Mouse (Mus musculus) liver, embryonic 13.5 days (tissue): Measurements from ENCODE around the gene Tmem210. TPM values are rescaled to one million over a fixed set of nuclear protein-coding genes. Genes with fewer than 3 reads are reported as not detected.

ENCODE experiments used
- ATAC-seq: fragments of 200-750 bp; cut with Nextera tagmentation; 2 replicates; pipeline ENCODE4 v1.8.0; 2017; ENCODE audit warnings: low read depth, mild to moderate bottlenecking, moderate number of reproducible peaks, moderate library complexity
- DNase-seq: peaks from one replicate; pipeline ENCODE4 v3.0.0; 2022
- H3K27ac ChIP-seq: fragments of 300-500 bp; sonication (generic); 2 replicates; pipeline ENCODE4 v1.5.1; 2015; ENCODE audit warnings: moderate library complexity, mild to moderate bottlenecking, inconsistent platforms
- H3K27me3 ChIP-seq: fragments of 300-500 bp; sonication (generic); 2 replicates; pipeline ENCODE4 v1.6.1; 2015; ENCODE audit warnings: mild to moderate bottlenecking, inconsistent platforms
- H3K36me3 ChIP-seq: fragments of 300-500 bp; sonication (generic); 2 replicates; pipeline ENCODE4 v1.6.1; 2015; ENCODE audit warnings: mild to moderate bottlenecking, inconsistent platforms
- H3K4me1 ChIP-seq: fragments of 300-500 bp; sonication (generic); replicated peaks from 2 replicates; pipeline ENCODE4 v1.6.1; 2015; ENCODE audit warnings: inconsistent platforms
- H3K4me2 ChIP-seq: fragments of 300-500 bp; sonication (generic); 2 replicates; pipeline ENCODE4 v1.6.1; 2015; ENCODE audit warnings: inconsistent platforms, mild to moderate bottlenecking, moderate library complexity
- H3K4me3 ChIP-seq: fragments of 300-500 bp; sonication (generic); replicated peaks from 2 replicates; pipeline ENCODE4 v1.5.1; 2015; ENCODE audit warnings: mild to moderate bottlenecking, inconsistent platforms
- H3K9ac ChIP-seq: fragments of 300-500 bp; sonication (generic); 2 replicates; pipeline ENCODE4 v1.6.1; 2015; ENCODE audit warnings: mild to moderate bottlenecking, inconsistent platforms
- H3K9me3 ChIP-seq: fragments of 300-500 bp; sonication (generic); replicated peaks from 2 replicates; pipeline ENCODE4 v1.6.1; 2016; ENCODE audit warnings: inconsistent platforms
- WGBS: fragments of 180-500 bp; shearing (Covaris S2); methylation state at CpG from one replicate; pipeline ENCODE4 v1.1.7; 2015; ENCODE audit not compliant: insufficient replicate concordance; 5-methylcytosine and 5-hydroxymethylcytosine counted together
- polyA plus RNA-seq: library from polyadenylated mRNA; unstranded; fragments of >200 nt; fragmentation: Nextera tagmentation; extraction: Ambion mirVana; gene quantifications from 2 replicates; pipeline ENCODE4 v1.2.1, GENCODE M21; 2015

Gene Tmem210
- polyA plus RNA-seq, 1 experiment from 2014 or later = not detected

- Histone ChIP-seq H3K9ac (no peak overlapping the region), H3K27me3 (peaks cover 68% of the 10 kb centered on the region), H3K27ac (no peak overlapping the region), H3K4me1 (peaks cover 9% of the 10 kb centered on the region), H3K36me3 (no peaks in the 10 kb centered on the region), H3K4me3 (no peak overlapping the region), H3K9me3 (no peaks in the 10 kb centered on the region), H3K4me2 (no peak overlapping the region)
- DNase-seq = no peak
- ATAC-seq = no peak
- WGBS = 18% methylated on average over 2 of the region's 2 CpGs
These were observed 32.1 kb downstream of the Tmem210 start for GRCm38 (mm10) chr2:25320084-25320483.

- DNase-seq = no peak
- 75% methylated on average over 2 of the region's 2 CpGs for WGBS
- H3K4me2 ChIP-seq = no peak overlapping the region
- peaks cover under 1% of the 10 kb centered on the region for H3K4me1 ChIP-seq
- no peak overlapping the region for H3K27ac ChIP-seq
- H3K9ac ChIP-seq = no peak overlapping the region
- no peaks in the 10 kb centered on the region for H3K9me3 ChIP-seq
- no peak overlapping the region for H3K4me3 ChIP-seq
- no peaks in the 10 kb centered on the region for H3K36me3 ChIP-seq
- ATAC-seq = no peak
- peaks cover 13% of the 10 kb centered on the region for H3K27me3 ChIP-seq
These were observed 38.1 kb downstream of the Tmem210 start for GRCm38 (mm10) chr2:25326036-25326435.

- Histone ChIP-seq H3K27me3 (0 out of 2 replicates have a peak, but pooled peaks cover 3% of the 10 kb centered on the region), H3K9ac (no peak overlapping the region), H3K4me3 (no peak overlapping the region), H3K36me3 (no peaks in the 10 kb centered on the region), H3K4me1 (peaks cover 13% of the 10 kb centered on the region), H3K9me3 (no peaks in the 10 kb centered on the region), H3K27ac (no peak overlapping the region), H3K4me2 (no peak overlapping the region)
- DNase-seq (peak; percentile 23), ATAC-seq (no peak)
- WGBS = 31% methylated on average over 7 of the region's 7 CpGs
These were observed 40.5 kb downstream of the Tmem210 start for GRCm38 (mm10) chr2:25328440-25328839.

- Histone ChIP-seq H3K9ac (peak overlapping the region; percentile 92), H3K4me2 (peak overlapping the region; percentile 91), H3K4me1 (peaks cover 30% of the 10 kb centered on the region), H3K27ac (0 out of 2 replicates have a peak overlapping the region, but pooled peaks have one; percentile 84), H3K9me3 (no peaks in the 10 kb centered on the region), H3K4me3 (peak overlapping the region; percentile 88), H3K36me3 (peaks cover 29% of the 10 kb centered on the region), H3K27me3 (no peaks in the 10 kb centered on the region)
- WGBS = 42% methylated on average over 9 of the region's 9 CpGs
- no peak for DNase-seq
- no peak for ATAC-seq
These were observed 43.5 kb downstream of the Tmem210 start for GRCm38 (mm10) chr2:25331470-25331869.

- peak within 1 kb of the TSS; percentile 88 for H3K4me3 ChIP-seq
- DNase-seq (peak; percentile 99), ATAC-seq (peak; percentile 97)
- no peaks in the 10 kb centered on the region for H3K27me3 ChIP-seq
- H3K36me3 ChIP-seq = peaks cover 40% of the 10 kb centered on the region
- H3K4me2 ChIP-seq = peak within 1 kb of the TSS; percentile 91
- peak within 1 kb of the TSS; percentile 84 for H3K27ac ChIP-seq
- under 1% methylated on average over 78 of the region's 78 CpGs for WGBS
- no peaks in the 10 kb centered on the region for H3K9me3 ChIP-seq
- H3K4me1 ChIP-seq = peaks cover 30% of the 10 kb centered on the region
- H3K9ac ChIP-seq = peak within 1 kb of the TSS; percentile 92
These were observed 44.6 kb downstream of the Tmem210 start, which contains the start of gene Man1b1 for GRCm38 (mm10) chr2:25332286-25333160. TSS of gene Man1b1 (plus strand) at chr2:25332338.

- no peak for DNase-seq
- peak overlapping the region; percentile 91 for H3K4me2 ChIP-seq
- peaks cover 50% of the 10 kb centered on the region for H3K36me3 ChIP-seq
- 72% methylated on average over 2 of the region's 2 CpGs for WGBS
- H3K4me1 ChIP-seq = peaks cover 30% of the 10 kb centered on the region
- H3K9ac ChIP-seq = peak overlapping the region; percentile 85
- peak overlapping the region; percentile 88 for H3K4me3 ChIP-seq
- peak overlapping the region; percentile 72; the same call in 1 of the 2 replicates for H3K27ac ChIP-seq
- no peaks in the 10 kb centered on the region for H3K9me3 ChIP-seq
- H3K27me3 ChIP-seq = no peaks in the 10 kb centered on the region
- ATAC-seq = no peak
These were observed 45.6 kb downstream of the Tmem210 start for GRCm38 (mm10) chr2:25333569-25333968.

- Histone ChIP-seq H3K36me3 (peaks cover 89% of the 10 kb centered on the region), H3K4me1 (peaks cover 18% of the 10 kb centered on the region), H3K27me3 (no peaks in the 10 kb centered on the region), H3K27ac (no peak overlapping the region), H3K4me2 (no peak overlapping the region), H3K4me3 (no peak overlapping the region), H3K9me3 (no peaks in the 10 kb centered on the region), H3K9ac (no peak overlapping the region)
- ATAC-seq (no peak), DNase-seq (no peak)
- WGBS = 92% methylated on average over 6 of the region's 6 CpGs
These were observed 50.4 kb downstream of the Tmem210 start for GRCm38 (mm10) chr2:25338303-25338702.

Other genes starting within 250 kb of the Tmem210 start
- gene Nsmf, start 233.8 kb upstream of the Tmem210 start, polyA plus RNA-seq = 8.0 and 10.2 TPM in 2 replicates
- 1.6 and 2.2 TPM in 2 replicates for gene Entpd8, start 207.8 kb upstream of the Tmem210 start, polyA plus RNA-seq
- 1.1 and 1.6 TPM in 2 replicates for gene Noxa1, start 193.0 kb upstream of the Tmem210 start, polyA plus RNA-seq
- 2.5 and 2.6 TPM in 2 replicates for gene Nrarp, start 107.4 kb upstream of the Tmem210 start, polyA plus RNA-seq
- 5.5 and 6.0 TPM in 2 replicates for gene Tor4a, start 91.3 kb upstream of the Tmem210 start, polyA plus RNA-seq
- gene Nelfb, start 76.7 kb upstream of the Tmem210 start, polyA plus RNA-seq = 42.8 and 43.3 TPM in 2 replicates
- gene Stpg3, start 73.5 kb upstream of the Tmem210 start, polyA plus RNA-seq = not detected in 2 replicates
- not detected in 2 replicates for gene Fam166a, start 69.4 kb upstream of the Tmem210 start, polyA plus RNA-seq
- 835 and 850 TPM in 2 replicates for gene Tubb4b, start 63.4 kb upstream of the Tmem210 start, polyA plus RNA-seq
- gene Slc34a3, start 53.8 kb upstream of the Tmem210 start, polyA plus RNA-seq = not detected in 2 replicates
- not detected in 2 replicates for gene Rnf224, start 51.4 kb upstream of the Tmem210 start, polyA plus RNA-seq
- gene Rnf208, start 45.9 kb upstream of the Tmem210 start, polyA plus RNA-seq = 0.60 and 0.74 TPM in 2 replicates
- not detected in 2 replicates for gene Cysrt1, start 45.7 kb upstream of the Tmem210 start, polyA plus RNA-seq
- 2.1 and 2.7 TPM in 2 replicates for gene AL732309.1, start 41.3 kb upstream of the Tmem210 start, polyA plus RNA-seq
- 13.5 and 14.7 TPM in 2 replicates for gene Tmem203, start 32.7 kb upstream of the Tmem210 start, polyA plus RNA-seq
- 5.6 and 6.1 TPM in 2 replicates for gene Tprn, start 25.5 kb upstream of the Tmem210 start, polyA plus RNA-seq
- gene Ssna1, start 15.7 kb upstream of the Tmem210 start, polyA plus RNA-seq = 158 and 162 TPM in 2 replicates
- gene Anapc2, start 15.7 kb upstream of the Tmem210 start, polyA plus RNA-seq = 50.5 and 51.0 TPM in 2 replicates
- not detected in 2 replicates for gene Lrrc26, start 1.8 kb downstream of the Tmem210 start, polyA plus RNA-seq
- gene Grin1, start 31.0 kb downstream of the Tmem210 start, polyA plus RNA-seq = 0.12 and 0.41 TPM in 2 replicates
- gene Man1b1, start 44.2 kb downstream of the Tmem210 start, polyA plus RNA-seq = 18.8 and 27.1 TPM in 2 replicates
- 9.0 and 10.5 TPM in 2 replicates for gene Dpp7, start 68.2 kb downstream of the Tmem210 start, polyA plus RNA-seq
- gene Uap1l1, start 77.5 kb downstream of the Tmem210 start, polyA plus RNA-seq = 13.4 and 16.1 TPM in 2 replicates
- gene Sapcd2, start 84.2 kb downstream of the Tmem210 start, polyA plus RNA-seq = 30.0 and 30.6 TPM in 2 replicates
- 0.40 and 0.41 TPM in 2 replicates for gene Entpd2, start 107.7 kb downstream of the Tmem210 start, polyA plus RNA-seq
- gene Npdc1, start 111.2 kb downstream of the Tmem210 start, polyA plus RNA-seq = 4.2 and 5.1 TPM in 2 replicates
- gene Fut7, start 135.1 kb downstream of the Tmem210 start, polyA plus RNA-seq = 0.56 and 0.97 TPM in 2 replicates
- 1.4 and 1.6 TPM in 2 replicates for gene Abca2, start 140.6 kb downstream of the Tmem210 start, polyA plus RNA-seq
- gene Clic3, start 168.7 kb downstream of the Tmem210 start, polyA plus RNA-seq = 0.21 and 0.25 TPM in 2 replicates
- gene Paxx, start 172.9 kb downstream of the Tmem210 start, polyA plus RNA-seq = 7.2 and 7.7 TPM in 2 replicates
- gene Ptgds, start 181.9 kb downstream of the Tmem210 start, polyA plus RNA-seq = 0.38 TPM in 1 of 2 replicates, not detected in the other
- not detected in 2 replicates for gene Lcn12, start 205.8 kb downstream of the Tmem210 start, polyA plus RNA-seq
- 27.9 and 31.1 TPM in 2 replicates for gene Fbxw5, start 212.6 kb downstream of the Tmem210 start, polyA plus RNA-seq
- gene C8g, start 213.6 kb downstream of the Tmem210 start, polyA plus RNA-seq = 25.8 and 26.8 TPM in 2 replicates